Mouse (Mus musculus): ENCODE measurements around the gene Plcl1. TPM values are rescaled to one million over a fixed set of nuclear protein-coding genes. Genes with fewer than 3 reads are reported as not detected.

Gene Plcl1
- polyA plus RNA-seq (2015; fragmentation: Nextera tagmentation; extraction: Ambion mirVana): 0.81 and 0.88 TPM in 2 replicates

GRCm38 (mm10) chr1:55405272-55406022 is at the start of gene Plcl1:
TSS of gene Plcl1 (plus strand) at chr1:55405921.

GRCm38 (mm10) chr1:55363044-55363565 is 42.6 kb upstream of the Plcl1 start, which contains the start of gene Boll:
TSS of gene Boll (minus strand) at chr1:55363469.

Other genes starting within 250 kb of the Plcl1 start
- 2.6 TPM in 2 replicates for gene Rftn2, start 179.1 kb upstream of the Plcl1 start, polyA plus RNA-seq (2015; fragmentation: Nextera tagmentation; extraction: Ambion mirVana)
- 2.2 TPM in 2 replicates for gene Mars2, start 168.7 kb upstream of the Plcl1 start, polyA plus RNA-seq (2015; fragmentation: Nextera tagmentation; extraction: Ambion mirVana)
- 0.81 and 0.91 TPM in 2 replicates for gene Boll, start 42.5 kb upstream of the Plcl1 start, polyA plus RNA-seq (2015; fragmentation: Nextera tagmentation; extraction: Ambion mirVana)